Mouse (Mus musculus): ENCODE results near the gene Neb.

The Neb gene

DNA sequence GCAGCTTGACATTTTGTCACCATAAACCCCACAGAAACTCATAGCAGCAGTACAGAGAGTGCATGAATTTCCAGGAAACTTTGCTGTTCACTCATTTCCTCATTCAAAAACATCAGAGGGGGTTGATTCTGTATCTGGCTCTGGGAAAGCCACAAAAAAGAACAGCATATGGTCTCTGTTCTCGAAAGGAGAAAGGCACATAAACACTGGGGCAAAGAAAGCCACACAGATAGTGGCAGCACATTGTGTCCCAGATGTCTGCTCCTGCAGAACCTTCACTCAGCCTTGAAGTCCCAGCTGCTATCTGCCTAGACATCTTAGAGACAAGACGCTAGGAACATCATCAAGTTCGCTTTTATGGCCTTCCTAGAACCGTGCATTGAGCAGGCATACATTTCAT lies 67.5 kb downstream of the Neb start:
- DNase-seq (ENCODE audit: low spot score in 2 of 2): no peak

DNA sequence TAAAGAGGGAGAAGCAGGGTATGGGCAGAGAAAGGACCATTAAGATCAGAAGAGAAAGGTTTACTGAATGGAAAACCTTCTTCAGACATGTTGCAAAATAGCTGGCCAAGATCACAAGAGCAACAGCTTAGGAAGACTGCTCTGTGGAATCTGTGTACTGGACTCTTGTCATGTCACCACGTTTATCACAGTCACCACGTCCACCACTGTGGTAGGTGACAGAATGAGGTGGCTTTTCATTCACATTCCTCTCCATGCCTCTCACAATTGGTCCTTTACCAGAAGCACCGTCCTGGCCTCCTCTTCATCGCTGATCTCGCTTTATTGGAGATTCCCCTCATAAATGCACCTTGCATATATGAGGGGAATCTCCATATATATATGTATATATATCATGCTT lies 71.6 kb downstream of the Neb start:
- no peak for DNase-seq (ENCODE audit: low spot score in 2 of 2)

DNA sequence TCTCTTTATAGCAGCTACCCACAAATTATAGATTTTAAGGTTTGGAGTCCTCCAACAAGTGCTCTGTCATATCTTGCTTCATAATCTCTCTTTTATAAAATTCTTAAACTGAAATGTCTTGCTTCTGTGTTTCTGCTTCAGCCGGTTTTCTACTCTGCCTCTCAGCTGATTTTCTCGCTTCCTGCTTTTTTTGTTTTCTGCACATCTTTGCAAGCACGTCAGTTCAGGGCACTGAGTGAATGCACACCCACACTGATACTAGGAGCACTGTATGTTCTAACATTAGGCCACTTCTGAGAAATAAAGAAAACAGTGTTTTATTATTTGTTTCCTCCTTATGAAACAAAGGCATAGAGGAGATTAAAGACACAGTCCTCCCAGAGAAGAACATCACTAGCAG lies 73.7 kb downstream of the Neb start:
- no peak for DNase-seq (ENCODE audit: low spot score in 2 of 2)

- no peak for DNase-seq (ENCODE audit: low spot score in 2 of 2)
These were observed 74.9 kb downstream of the Neb start for GRCm38 (mm10) chr2:52303405-52303804.

- no peak for DNase-seq (ENCODE audit: low spot score in 2 of 2)
These were observed 80.3 kb downstream of the Neb start for GRCm38 (mm10) chr2:52297969-52298368.

DNA sequence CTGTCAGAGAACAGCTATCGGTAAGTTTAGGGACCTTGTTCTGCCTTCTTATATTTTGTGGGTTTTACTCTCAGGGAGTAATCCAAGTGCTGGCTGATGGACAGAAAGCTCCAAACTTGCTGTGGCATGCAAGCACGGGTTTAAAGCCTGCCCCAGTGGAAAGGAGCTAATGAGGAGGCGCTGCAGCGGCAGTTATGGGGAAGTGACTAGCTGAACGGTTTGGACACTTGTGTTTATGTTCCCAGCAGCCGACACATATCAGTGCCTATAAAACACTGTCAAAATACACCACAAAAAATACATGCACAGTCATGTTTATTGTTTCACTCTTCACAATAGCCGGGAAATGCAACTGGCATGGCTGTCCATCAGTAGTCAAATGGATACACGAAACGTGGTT lies 81.5 kb downstream of the Neb start:
- no peak for DNase-seq (ENCODE audit: low spot score in 2 of 2)

DNA sequence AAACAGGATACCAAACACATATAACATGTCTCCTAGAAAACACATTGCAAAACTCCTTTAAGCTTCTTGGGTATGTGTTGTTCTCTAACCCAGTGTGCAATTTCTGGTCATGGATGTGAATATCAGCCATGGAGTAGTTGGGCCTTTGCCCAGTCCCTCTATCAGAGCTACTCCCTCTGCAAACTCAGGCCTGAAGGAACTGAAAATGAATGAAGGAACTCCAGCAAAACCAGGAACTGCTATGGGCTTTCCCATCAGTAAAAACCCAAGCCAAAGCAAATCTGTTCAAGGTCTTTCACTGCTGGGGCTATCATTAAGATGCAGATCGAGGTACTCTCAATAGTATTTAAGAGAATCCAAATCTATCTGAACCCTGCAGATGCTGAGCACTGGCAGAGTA lies 90.8 kb downstream of the Neb start:
- DNase-seq (ENCODE audit: low spot score in 2 of 2): no peak

DNA sequence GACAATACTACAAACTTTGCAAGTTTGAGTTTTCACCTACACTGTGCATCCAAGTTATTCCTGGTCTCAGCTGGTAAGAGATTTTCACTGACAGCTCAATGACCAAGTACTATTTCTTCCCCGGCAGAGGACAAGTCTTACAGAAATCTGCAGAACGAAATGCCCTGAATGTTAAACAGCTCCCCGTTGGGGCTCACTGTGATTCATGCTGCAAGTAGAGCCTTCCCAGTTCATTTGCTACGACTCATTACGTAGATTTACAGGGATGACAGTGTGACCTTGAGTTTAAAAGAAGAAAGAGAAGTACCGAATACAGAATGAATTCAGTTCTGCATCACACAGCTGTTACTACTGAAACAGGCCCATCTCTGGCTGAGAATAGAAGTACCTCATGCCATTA lies 91.9 kb downstream of the Neb start:
- DNase-seq (ENCODE audit: low spot score in 2 of 2): no peak

GRCm38 (mm10) chr2:52272146-52272545 lies 106.1 kb downstream of the Neb start:
- no peak for DNase-seq (ENCODE audit: low spot score in 2 of 2)

DNA sequence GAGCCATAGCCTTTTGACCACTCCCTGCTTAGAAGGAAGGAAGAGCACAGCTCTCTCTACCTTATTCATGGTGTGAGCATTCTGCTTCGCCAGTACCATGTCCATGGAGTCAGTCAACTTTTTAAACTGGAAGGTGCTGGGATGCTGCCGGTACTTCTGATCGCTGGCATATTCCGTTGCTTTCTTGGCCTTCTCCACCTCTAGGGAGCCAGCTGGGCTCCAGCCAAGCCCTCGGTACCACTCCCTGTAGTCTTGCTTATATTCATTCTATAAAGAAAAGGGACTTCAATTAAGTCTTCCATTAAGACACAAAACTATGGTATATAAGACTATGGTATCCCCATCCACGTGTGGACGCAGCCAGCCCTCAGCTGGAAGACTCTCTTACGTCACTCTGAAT lies 107.4 kb downstream of the Neb start:
- DNase-seq (ENCODE audit: low spot score in 2 of 2): no peak

DNA sequence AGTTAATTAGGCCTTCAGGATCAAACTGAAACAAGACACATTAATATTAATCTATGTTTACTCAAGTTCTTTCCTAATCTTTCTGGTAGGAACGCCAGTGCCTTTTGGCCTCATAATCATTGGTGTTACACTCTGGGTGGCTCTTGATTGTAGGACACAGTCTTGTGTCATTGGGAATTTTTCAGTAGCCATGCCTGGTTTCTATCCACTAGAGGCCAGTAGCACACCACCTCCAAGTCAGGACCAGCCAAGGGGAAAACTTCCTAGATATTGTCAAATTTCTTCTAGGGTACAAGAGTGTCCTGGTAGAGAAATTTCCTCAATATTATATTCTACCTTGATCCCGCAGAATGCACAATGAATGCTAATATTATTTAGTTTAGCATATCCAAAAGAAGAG lies 116.1 kb downstream of the Neb start:
- peak in 1 of 2 experiments; percentile 19 for DNase-seq (ENCODE audit: low spot score in 2 of 2)

DNA sequence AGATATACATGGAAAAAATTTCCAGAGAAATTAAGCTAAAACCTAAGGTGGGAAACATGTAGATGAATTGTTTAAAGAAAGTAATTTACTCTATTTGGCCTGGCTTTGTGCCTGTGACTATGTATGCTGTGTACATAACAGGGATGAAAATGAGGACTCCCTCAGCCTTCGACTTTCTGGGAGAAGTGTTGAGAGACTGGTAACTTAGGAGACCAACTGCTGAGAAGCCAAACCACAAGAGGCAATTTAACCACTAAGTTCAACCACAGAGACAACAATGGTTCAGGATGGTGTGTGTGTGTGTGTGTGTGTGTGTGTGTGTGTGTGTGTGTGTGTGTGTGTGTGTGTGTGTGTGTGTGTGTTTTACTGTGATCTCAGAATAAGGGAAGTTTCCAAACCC lies 126.2 kb downstream of the Neb start:
- no peak for DNase-seq (ENCODE audit: low spot score in 2 of 2)

- DNase-seq (ENCODE audit: low spot score in 2 of 2): no peak
These were observed 129.9 kb downstream of the Neb start for GRCm38 (mm10) chr2:52248316-52248826.

- DNase-seq (ENCODE audit: low spot score in 2 of 2): no peak
These were observed 133.2 kb downstream of the Neb start for GRCm38 (mm10) chr2:52245091-52245490.

GRCm38 (mm10) chr2:52242691-52243090 lies 135.6 kb downstream of the Neb start:
- no peak for DNase-seq (ENCODE audit: low spot score in 2 of 2)

- DNase-seq (ENCODE audit: low spot score in 2 of 2): no peak
These were observed 140.4 kb downstream of the Neb start for GRCm38 (mm10) chr2:52237892-52238291.

GRCm38 (mm10) chr2:52227584-52227983 lies 150.7 kb downstream of the Neb start:
- DNase-seq (ENCODE audit: low spot score in 2 of 2): no peak

DNA sequence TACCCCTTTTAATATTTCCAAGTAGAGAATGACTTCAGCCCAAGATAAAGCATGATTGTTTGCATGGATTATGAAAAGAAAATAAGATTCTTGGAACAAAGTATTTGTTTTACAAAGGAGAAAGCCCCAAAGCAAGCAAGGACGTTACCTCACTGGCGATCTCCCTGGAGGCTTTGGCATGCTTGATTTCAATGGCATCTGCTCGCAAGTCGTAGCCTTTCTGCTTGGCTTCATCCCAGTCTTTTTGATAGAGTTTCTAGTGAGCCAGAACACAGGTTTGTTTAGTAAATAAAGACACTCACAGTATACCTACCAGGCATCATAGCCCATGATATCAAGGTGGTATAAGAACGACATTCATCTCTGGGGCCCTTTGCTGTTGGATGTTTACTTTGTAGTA lies 153.9 kb downstream of the Neb start:
- DNase-seq (ENCODE audit: low spot score in 2 of 2): no peak

GRCm38 (mm10) chr2:52220074-52220473 lies 158.2 kb downstream of the Neb start:
- no peak for DNase-seq (ENCODE audit: low spot score in 2 of 2)

DNA sequence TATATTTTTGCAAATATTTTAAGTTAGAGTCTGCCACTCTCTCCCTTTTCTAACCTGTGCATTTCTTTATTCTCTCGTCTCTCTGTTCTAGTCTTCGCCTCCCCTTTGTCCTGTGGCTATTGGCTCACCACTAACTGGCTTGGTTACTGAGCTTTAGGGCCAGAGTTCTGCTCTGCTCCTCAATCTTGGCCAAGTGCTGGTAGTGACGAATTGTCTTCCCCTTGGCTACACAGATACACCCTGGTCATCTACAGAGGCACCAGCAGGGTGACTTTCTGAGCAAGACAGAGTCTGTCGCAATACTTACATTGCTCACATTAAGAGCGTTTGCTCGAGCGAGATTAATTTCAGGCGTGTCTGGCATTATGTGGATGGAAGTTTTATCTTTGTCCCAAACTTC lies 162.3 kb downstream of the Neb start:
- DNase-seq (ENCODE audit: low spot score in 2 of 2): no peak

DNA sequence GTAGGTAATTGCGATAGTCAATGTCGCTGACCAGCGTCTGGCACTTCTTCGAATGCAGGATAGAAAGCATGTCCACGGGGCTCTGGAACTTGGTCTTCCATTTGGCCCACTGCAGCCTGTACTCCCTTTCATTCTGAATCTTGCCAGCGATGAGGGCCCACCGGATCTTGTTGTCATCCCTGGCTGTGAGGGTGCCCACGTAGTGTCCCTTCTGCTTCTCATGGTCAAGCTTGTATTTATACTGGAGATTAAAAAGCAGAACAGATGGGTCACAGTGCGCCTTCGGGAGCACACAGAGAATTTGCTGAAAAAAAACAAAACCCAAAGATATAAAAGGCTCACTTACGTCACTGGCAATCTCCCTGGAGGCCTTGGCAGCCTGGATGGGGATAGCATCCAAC lies 165.7 kb downstream of the Neb start:
- DNase-seq (ENCODE audit: low spot score in 2 of 2): no peak

GRCm38 (mm10) chr2:52211358-52211899 lies 166.8 kb downstream of the Neb start:
- no peak for DNase-seq (ENCODE audit: low spot score in 2 of 2)

GRCm38 (mm10) chr2:52210685-52211084 lies 167.6 kb downstream of the Neb start:
- DNase-seq (ENCODE audit: low spot score in 2 of 2): no peak

GRCm38 (mm10) chr2:52204992-52205391 lies 173.3 kb downstream of the Neb start:
- no peak for DNase-seq (ENCODE audit: low spot score in 2 of 2)
